Mouse (Mus musculus) neural tube, embryonic 14.5 days (tissue): Measurements from ENCODE around the gene Zscan21. TPM values are rescaled to one million over a fixed set of nuclear protein-coding genes. Genes with fewer than 3 reads are reported as not detected.
"Not testable (repeated sequence)": the region's sequence is repeated elsewhere in the genome, so short reads cannot be mapped to it uniquely, and the experiment has no call there.

Experiments used
- ATAC-seq: fragments of 200-750 bp; cut with Nextera tagmentation; 2 replicates; pipeline ENCODE4 v1.8.0; 2017; ENCODE audit warnings: low read depth, mild to moderate bottlenecking, moderate TSS enrichment, moderate library complexity
- H3K27ac ChIP-seq: fragments of 300-500 bp; sonication (generic); 2 replicates; pipeline ENCODE4 v1.5.1; 2014; ENCODE audit warnings: low read depth, mild to moderate bottlenecking, control low read depth, low read length, moderate library complexity, mixed read lengths
- H3K27me3 ChIP-seq: fragments of 300-500 bp; sonication (generic); 2 replicates; pipeline ENCODE4 v1.6.1; 2014; ENCODE audit warnings: low read length; ENCODE audit not compliant: control insufficient read depth, insufficient read depth
- H3K36me3 ChIP-seq: fragments of 300-500 bp; sonication (generic); 2 replicates; pipeline ENCODE4 v1.6.1; 2014; ENCODE audit warnings: low read length, mixed read lengths; ENCODE audit not compliant: control insufficient read depth, insufficient read depth
- H3K4me1 ChIP-seq: fragments of 300-500 bp; sonication (generic); 2 replicates; pipeline ENCODE4 v1.6.1; 2014; ENCODE audit warnings: low read length; ENCODE audit not compliant: control insufficient read depth, insufficient read depth
- H3K4me2 ChIP-seq: fragments of 300-500 bp; sonication (generic); 2 replicates; pipeline ENCODE4 v1.6.1; 2014; ENCODE audit warnings: mild to moderate bottlenecking, low read depth, low read length, control low read depth
- H3K4me3 ChIP-seq: fragments of 300-500 bp; sonication (generic); 2 replicates; pipeline ENCODE4 v1.5.1; 2014; ENCODE audit warnings: low read depth, low read length, control low read depth, mixed read lengths
- H3K9ac ChIP-seq: fragments of 300-500 bp; sonication (generic); replicated peaks from 2 replicates; pipeline ENCODE4 v1.6.1; 2014; ENCODE audit warnings: low read depth, mild to moderate bottlenecking, control low read depth, low read length, mixed read lengths
- H3K9me3 ChIP-seq: fragments of 300-500 bp; sonication (generic); 2 replicates; pipeline ENCODE4 v1.6.1; 2016; ENCODE audit warnings: low read length; ENCODE audit not compliant: control insufficient read depth
- WGBS: fragments of 180-500 bp; shearing (Covaris S2); extraction: QIAGEN DNeasy Blood & Tissue Kit; methylation state at CpG from one replicate; pipeline ENCODE4 v1.1.7; 2014; 5-methylcytosine and 5-hydroxymethylcytosine counted together
- polyA plus RNA-seq: library from polyadenylated mRNA; unstranded; fragments of >200 nt; fragmentation: Nextera tagmentation; extraction: Ambion mirVana; gene quantifications from 2 replicates; pipeline ENCODE4 v1.2.1, GENCODE M21; 2014

The Zscan21 gene
- polyA plus RNA-seq, 1 experiment from 2014 or later, result 90.9 TPM

GRCm38 (mm10) chr5:138104976-138105375 is 11.7 kb upstream of the Zscan21 start:
- peaks cover 50% of the 10 kb centered on the region for H3K36me3 ChIP-seq
- no peak overlapping the region for H3K9ac ChIP-seq
- no peak overlapping the region for H3K4me2 ChIP-seq
- H3K4me3 ChIP-seq, result no peak overlapping the region
- H3K9me3 ChIP-seq, result no peaks in the 10 kb centered on the region
- 97% methylated on average over 2 of the region's 2 CpGs for whole genome bisulfite sequencing
- ATAC-seq, result no peak
- H3K27me3 ChIP-seq, result no peaks in the 10 kb centered on the region
- H3K4me1 ChIP-seq, result no peaks in the 10 kb centered on the region
- H3K27ac ChIP-seq, result no peak overlapping the region

DNA sequence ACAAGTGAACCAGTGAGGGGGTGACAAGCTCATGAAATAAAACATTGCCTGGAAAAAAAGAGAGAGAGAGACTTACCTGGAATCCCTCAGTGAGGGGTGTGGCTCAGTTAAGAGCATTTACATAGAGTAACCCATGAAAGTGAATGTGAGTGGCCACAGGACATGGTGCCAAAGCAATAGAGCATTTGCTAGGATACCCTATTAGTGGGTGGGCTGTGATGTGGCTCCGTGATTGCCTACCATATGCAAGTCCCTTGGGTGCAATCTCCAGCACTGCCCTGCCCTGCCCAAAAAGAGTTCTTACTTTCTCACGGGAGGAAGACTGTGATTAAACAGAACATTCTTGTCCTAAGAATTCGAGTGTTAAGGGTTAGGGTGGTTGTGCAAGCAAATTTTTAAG is 9.6 kb upstream of the Zscan21 start:
- ATAC-seq, result no peak
- 64% methylated on average over 3 of the region's 3 CpGs for WGBS
- Histone ChIP-seq H3K27me3 (no peaks in the 10 kb centered on the region), H3K4me3 (no peak overlapping the region), H3K4me2 (no peak overlapping the region), H3K36me3 (peaks cover 34% of the 10 kb centered on the region), H3K4me1 (no peaks in the 10 kb centered on the region), H3K27ac (no peak overlapping the region), H3K9ac (no peak overlapping the region), H3K9me3 (no peaks in the 10 kb centered on the region)

DNA sequence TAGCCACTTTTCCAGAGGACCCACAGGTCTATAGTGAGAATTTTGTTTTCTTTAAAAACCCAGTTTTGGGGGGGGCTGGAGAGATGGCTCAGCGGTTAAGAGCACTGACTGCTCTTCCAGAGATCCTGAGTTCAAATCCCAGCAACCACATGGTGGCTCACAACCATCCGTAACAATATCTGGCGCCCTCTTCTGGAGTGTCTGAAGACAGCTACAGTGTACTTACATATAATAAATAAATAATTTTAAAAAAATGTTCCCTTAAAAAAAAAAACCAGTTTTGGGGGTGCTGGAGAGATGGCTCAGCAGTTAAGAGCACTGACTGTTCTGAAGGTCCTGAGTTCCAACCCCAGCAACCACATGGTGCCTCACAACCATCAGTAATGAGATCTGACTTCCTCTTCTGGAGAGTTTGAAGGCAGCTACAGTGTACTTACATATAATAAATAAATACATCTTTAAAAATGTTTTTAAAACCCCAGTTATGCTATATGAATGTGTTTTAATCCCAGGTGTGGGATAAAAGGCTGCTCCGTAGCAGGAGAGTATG is 6.8 kb upstream of the Zscan21 start:
- H3K27me3 ChIP-seq, H3K9ac ChIP-seq, ATAC-seq, H3K4me2 ChIP-seq, H3K9me3 ChIP-seq, H3K4me3 ChIP-seq, H3K4me1 ChIP-seq, H3K36me3 ChIP-seq, H3K27ac ChIP-seq: not testable (repeated sequence)
- 55% methylated on average over 4 of the region's 4 CpGs for WGBS

GRCm38 (mm10) chr5:138117199-138118015 is 704 bp downstream of the Zscan21 start:
- Histone ChIP-seq H3K36me3 (peaks cover 3% of the 10 kb centered on the region), H3K4me2 (peak overlapping the region; percentile 76), H3K9me3 (no peaks in the 10 kb centered on the region), H3K4me1 (peaks cover 9% of the 10 kb centered on the region), H3K4me3 (peak overlapping the region; percentile 59), H3K9ac (peak overlapping the region; percentile 78), H3K27ac (peak overlapping the region; percentile 96), H3K27me3 (no peaks in the 10 kb centered on the region)
- ATAC-seq, result peak; percentile 10; the same call in 1 of the 2 replicates
- 7% methylated on average over 16 of the region's 16 CpGs for WGBS

DNA sequence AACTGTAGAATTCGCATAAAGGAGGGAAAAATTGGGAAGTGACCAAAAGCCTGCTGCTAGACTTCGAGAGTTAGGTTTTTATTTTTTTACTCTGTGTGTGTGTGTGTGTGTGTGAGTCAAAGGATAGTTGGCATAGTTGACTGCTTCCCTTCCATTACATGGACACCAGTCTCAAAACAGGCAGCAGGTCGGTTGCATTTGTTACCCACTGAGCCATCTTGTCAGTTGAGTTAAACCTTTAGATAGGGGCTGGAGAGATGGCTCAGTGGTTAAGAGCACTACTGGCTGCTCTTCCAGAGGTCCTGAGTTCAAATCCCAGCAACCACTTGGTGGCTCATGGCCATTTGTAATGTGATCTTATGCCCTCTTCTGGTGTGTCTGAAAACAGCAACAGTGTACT is 1.3 kb downstream of the Zscan21 start:
- Histone ChIP-seq H3K27ac (no peak overlapping the region), H3K36me3 (peaks cover 6% of the 10 kb centered on the region), H3K4me3 (peak overlapping the region; percentile 59), H3K4me1 (peaks cover 9% of the 10 kb centered on the region), H3K27me3 (no peaks in the 10 kb centered on the region), H3K4me2 (peak overlapping the region; percentile 76), H3K9me3 (no peaks in the 10 kb centered on the region), H3K9ac (peak overlapping the region; percentile 78)
- no peak for ATAC-seq
- 85% methylated on average over 3 of the region's 3 CpGs for WGBS

DNA sequence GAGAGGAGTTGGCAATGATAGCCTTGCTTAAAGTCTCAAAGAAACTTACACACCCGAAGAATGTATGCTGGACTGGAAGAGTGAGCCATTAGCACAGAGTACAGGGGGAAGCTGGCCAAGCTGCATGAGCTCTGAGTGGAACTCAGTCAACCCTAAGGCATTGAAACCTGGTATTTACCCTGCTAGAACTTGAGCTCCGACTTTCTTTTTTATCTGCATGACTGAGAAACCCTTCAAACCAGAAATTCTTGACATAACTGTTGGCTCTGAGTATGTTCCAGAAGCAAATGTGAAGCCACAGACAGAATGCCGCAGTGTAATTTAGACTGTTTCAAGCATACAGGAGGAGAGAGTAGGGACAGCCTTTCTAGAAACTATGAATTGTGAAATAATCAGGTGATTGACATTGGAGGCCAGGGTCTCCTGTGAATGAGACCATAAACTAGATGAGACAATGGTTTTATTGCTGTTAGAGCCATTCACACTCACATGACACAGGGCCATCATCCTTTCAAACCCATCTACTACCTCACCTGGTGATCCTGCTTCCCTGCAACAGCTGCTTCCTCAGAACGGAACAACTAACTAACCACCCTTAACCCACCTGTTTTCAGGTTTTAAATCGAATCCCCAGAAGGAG is 15.8 kb downstream of the Zscan21 start:
- 66% methylated on average over 5 of the region's 5 CpGs for WGBS
- no peaks in the 10 kb centered on the region for H3K9me3 ChIP-seq

DNA sequence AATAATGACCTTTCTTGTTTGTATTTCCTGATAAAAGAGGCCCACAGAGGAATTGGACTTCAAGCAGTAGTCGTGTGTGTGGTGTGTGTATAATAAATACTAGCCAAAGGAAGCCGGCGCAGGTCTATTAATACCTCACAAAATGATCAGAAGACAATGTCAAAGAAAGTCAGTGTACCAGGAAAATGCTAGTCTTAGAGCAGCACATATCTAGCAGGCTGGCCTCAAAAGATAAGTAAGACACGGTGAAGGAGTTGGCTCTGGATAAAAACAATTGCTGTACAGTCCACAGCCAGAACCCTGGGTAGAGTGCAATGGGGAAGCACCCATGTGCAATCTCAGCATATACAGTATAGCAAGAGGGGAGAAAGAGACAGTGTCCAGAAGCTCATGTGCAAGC is 20.6 kb downstream of the Zscan21 start:
- Histone ChIP-seq H3K4me3 (no peak overlapping the region), H3K27me3 (no peaks in the 10 kb centered on the region), H3K4me2 (no peak overlapping the region), H3K9ac (no peak overlapping the region), H3K27ac (no peak overlapping the region), H3K36me3 (peaks cover 29% of the 10 kb centered on the region), H3K4me1 (no peaks in the 10 kb centered on the region), H3K9me3 (no peaks in the 10 kb centered on the region)
- WGBS, result 87% methylated on average over 4 of the region's 4 CpGs
- no peak for ATAC-seq

More for the DNA sequence above, 15.8 kb downstream of the Zscan21 start:
- peaks cover 60% of the 10 kb centered on the region for H3K36me3 ChIP-seq
- H3K27ac ChIP-seq, result no peak overlapping the region
- H3K4me1 ChIP-seq, result no peaks in the 10 kb centered on the region
- no peaks in the 10 kb centered on the region for H3K27me3 ChIP-seq
- no peak overlapping the region for H3K9ac ChIP-seq
- no peak overlapping the region for H3K4me2 ChIP-seq
- no peak for ATAC-seq
- H3K4me3 ChIP-seq, result no peak overlapping the region

DNA sequence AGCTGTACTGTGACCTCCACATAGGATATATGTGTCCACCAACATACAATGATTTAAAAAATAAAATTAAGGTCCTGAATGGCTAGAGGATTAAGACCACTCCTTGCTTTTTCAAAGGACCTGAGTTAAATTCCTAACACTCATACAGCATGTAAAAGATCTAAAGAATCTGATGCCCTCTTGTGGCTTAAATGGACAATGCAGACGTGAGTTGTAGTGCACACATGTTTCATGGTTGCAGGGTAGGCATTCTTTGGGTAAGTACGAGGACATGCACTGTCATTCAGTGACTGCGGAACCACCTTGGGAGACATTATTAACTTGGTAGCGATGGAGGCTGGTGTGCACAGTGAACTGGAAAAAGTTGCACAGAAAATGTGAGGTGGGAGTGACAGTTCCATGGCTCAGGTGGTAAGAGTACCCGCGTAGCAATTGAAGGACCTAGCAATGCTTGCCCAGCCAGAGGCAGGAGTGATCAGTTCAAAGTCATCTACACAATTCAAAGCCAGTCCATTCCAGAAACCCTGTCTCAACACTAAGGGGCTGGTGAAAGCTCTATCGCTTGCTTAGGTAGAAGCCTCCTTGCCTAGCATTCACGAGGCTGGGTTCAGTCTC is 21.3 kb downstream of the Zscan21 start:
- no peaks in the 10 kb centered on the region for H3K4me1 ChIP-seq
- no peak for ATAC-seq
- H3K27me3 ChIP-seq, result no peaks in the 10 kb centered on the region
- 62% methylated on average over 8 of the region's 8 CpGs for WGBS
- H3K4me2 ChIP-seq, result no peak overlapping the region
- H3K27ac ChIP-seq, result no peak overlapping the region
- no peaks in the 10 kb centered on the region for H3K9me3 ChIP-seq
- no peak overlapping the region for H3K4me3 ChIP-seq
- H3K9ac ChIP-seq, result no peak overlapping the region
- peaks cover 21% of the 10 kb centered on the region for H3K36me3 ChIP-seq

DNA sequence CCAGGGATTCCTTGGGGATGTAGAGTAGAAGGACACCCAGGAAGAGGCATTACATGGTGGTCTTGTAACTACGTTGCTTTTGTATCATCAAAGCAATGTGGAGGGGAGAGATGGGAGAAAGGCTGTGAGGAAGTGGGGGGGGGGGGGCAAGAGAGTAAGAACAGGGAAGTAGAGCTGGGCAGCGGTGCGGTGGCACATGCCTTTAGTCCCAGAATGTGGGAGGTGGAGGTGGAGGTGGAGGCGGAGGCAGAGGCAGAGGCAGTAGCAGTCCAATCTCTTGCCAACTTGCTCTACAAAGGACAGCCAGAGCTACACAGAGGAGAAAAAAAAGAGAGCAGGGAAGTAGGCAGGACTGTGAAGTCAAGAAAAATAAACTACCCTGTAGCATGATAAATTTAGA is 21.9 kb downstream of the Zscan21 start:
- Histone ChIP-seq H3K27ac (no peak overlapping the region), H3K4me2 (no peak overlapping the region), H3K4me3 (no peak overlapping the region), H3K4me1 (no peaks in the 10 kb centered on the region), H3K36me3 (peaks cover 15% of the 10 kb centered on the region), H3K9me3 (no peaks in the 10 kb centered on the region), H3K9ac (no peak overlapping the region), H3K27me3 (no peaks in the 10 kb centered on the region)
- WGBS, result 77% methylated on average over 4 of the region's 4 CpGs
- no peak for ATAC-seq
